ENCODE assay signal across 8 mouse cellular contexts in genomic region chr5:120579211-120579897, GRCm38 (mm10). TPM values are rescaled to one million over a fixed set of nuclear protein-coding genes. Genes with fewer than 3 reads are reported as not detected.
DNase-seq lines count a peak whose midpoint lies in the region; ATAC-seq and TF ChIP-seq lines count a peak whose summit lies in the region.

No protein-coding gene starts in this region.

- peaks cover 27% of the 10 kb centered on the region for H3K36me3 ChIP-seq in intestine, embryonic 14.5 days (ENCODE audit: control insufficient read depth, insufficient read depth, low read length)
- peaks cover 46% of the 10 kb centered on the region for H3K36me3 ChIP-seq in liver, postnatal 0 days (replicated peaks; ENCODE audit: insufficient read depth, low read length)

- intact Hi-C loops in gastrocnemius, postnatal 14 days (cut with DNase I; ENCODE audit: low total_unique reads), result no loop called here

- DNase-seq in cerebellum, adult 11 months, result no peak
- peak; percentile 81 for DNase-seq in gastrocnemius, postnatal 14 days
- peak; percentile 72 for DNase-seq in intestine, embryonic 14.5 days (ENCODE audit: low spot score)
- peak; percentile 55 for DNase-seq in liver, postnatal 0 days
- DNase-seq in spleen, postnatal 10 days (ENCODE audit: low spot score in 2 of 2), result peak; percentile 53 to 60
- no peak for DNase-seq in left cerebral cortex, adult 18-20 months (ENCODE audit: low spot score in 2 of 2)

- TF ChIP-seq POLR2A in bone marrow macrophage, adult 2 months (IDR thresholded peaks at IDR 0.05; ENCODE audit: borderline replicate concordance, low read depth, low read length), result no peak

- TF ChIP-seq EP300 in liver, postnatal 0 days (IDR thresholded peaks at IDR 0.05; ENCODE audit: low read depth), result no peak

- peak; percentile 47; the same call in 1 of the 2 replicates for ATAC-seq in cerebellum, adult (ENCODE audit: insufficient number of reproducible peaks, low FRiP score, low TSS enrichment)
- 0 out of 2 replicates have a peak, but pooled peaks have one; percentile 20 for ATAC-seq in intestine, embryonic 14.5 days (replicated peaks; ENCODE audit: low FRiP score, low TSS enrichment, low read depth)
- peak; percentile 60 for ATAC-seq in liver, postnatal 0 days

- peak overlapping the region; percentile 75 for H3K27ac ChIP-seq in bone marrow macrophage, adult 2 months (ENCODE audit: insufficient read depth, low read depth, low read length)
- H3K27ac ChIP-seq in intestine, embryonic 14.5 days (ENCODE audit: low read depth), result peak overlapping the region; percentile 84
- H3K27ac ChIP-seq in liver, postnatal 0 days (ENCODE audit: low read depth), result peak overlapping the region; percentile 92

- WGBS in intestine, embryonic 14.5 days, result 37% methylated on average over 26 of the region's 26 CpGs
- WGBS in liver, postnatal 0 days (ENCODE audit: insufficient replicate concordance), result 39% methylated on average over 26 of the region's 26 CpGs

- no peaks in the 10 kb centered on the region for H3K27me3 ChIP-seq in intestine, embryonic 14.5 days (replicated peaks; ENCODE audit: control insufficient read depth, insufficient read depth, low read length)
- no peaks in the 10 kb centered on the region for H3K27me3 ChIP-seq in liver, postnatal 0 days (ENCODE audit: insufficient read depth, low read length)

- peak overlapping the region; percentile 15 for H3K4me3 ChIP-seq in bone marrow macrophage, adult 2 months (ENCODE audit: insufficient read depth, low read length)
- no peak overlapping the region for H3K4me3 ChIP-seq in intestine, embryonic 14.5 days (ENCODE audit: low read depth, low read length)
- H3K4me3 ChIP-seq in liver, postnatal 0 days (ENCODE audit: low read depth, low read length), result 0 out of 2 replicates have a peak overlapping the region, but pooled peaks have one; percentile 10

- no peaks in the 10 kb centered on the region for H3K9me3 ChIP-seq in intestine, embryonic 14.5 days (ENCODE audit: control insufficient read depth, low read length)
- H3K9me3 ChIP-seq in liver, postnatal 0 days (ENCODE audit: low read length), result no peaks in the 10 kb centered on the region

- H3K4me2 ChIP-seq in intestine, embryonic 14.5 days (ENCODE audit: low read length), result peak overlapping the region; percentile 28
- H3K4me2 ChIP-seq in liver, postnatal 0 days (ENCODE audit: low read depth, low read length), result peak overlapping the region; percentile 63

- peaks cover 61% of the 10 kb centered on the region for H3K4me1 ChIP-seq in bone marrow macrophage, adult 2 months (ENCODE audit: control insufficient read depth, insufficient read depth, low read length)
- peaks cover 35% of the 10 kb centered on the region for H3K4me1 ChIP-seq in intestine, embryonic 14.5 days (replicated peaks; ENCODE audit: control insufficient read depth, insufficient read depth, low read length)
- peaks cover 50% of the 10 kb centered on the region for H3K4me1 ChIP-seq in liver, postnatal 0 days (ENCODE audit: insufficient read depth)

- no peak overlapping the region for H3K9ac ChIP-seq in intestine, embryonic 14.5 days (ENCODE audit: low read length)
- H3K9ac ChIP-seq in liver, postnatal 0 days (replicated peaks), result peak overlapping the region; percentile 58

- no peak for TF ChIP-seq CTCF in bone marrow macrophage, adult 2 months (IDR thresholded peaks at IDR 0.05; ENCODE audit: low read depth, low read length)
- no peak for TF ChIP-seq CTCF in liver, postnatal 0 days (IDR thresholded peaks at IDR 0.05; ENCODE audit: low read depth)

RNA-seq across cellular contexts. Expression of gene Tpcn1, which starts 9.1 kb away (rescaled TPM):
- polyA plus RNA-seq in bone marrow macrophage, adult 2 months (2012; ENCODE audit: insufficient read depth, insufficient read length, missing spikeins), result 104 and 121 TPM in 2 replicates
- total RNA-seq in gastrocnemius, postnatal 14 days (2021), result 10 to 100 TPM; 47.6 to 50.9 TPM
- polyA plus RNA-seq in intestine, embryonic 14.5 days (2014; fragmentation: Nextera tagmentation; extraction: Ambion mirVana), result 22.7 and 23.6 TPM in 2 replicates
- polyA plus RNA-seq in liver, postnatal 0 days (2015; fragmentation: Nextera tagmentation; extraction: Ambion mirVana), result 16.3 and 18.6 TPM in 2 replicates
- total RNA-seq in left cerebral cortex, adult 18-20 months (2021), result 10 to 100 TPM; 34.9 to 35.8 TPM

RNA-seq across cellular contexts. Expression of gene Iqcd, which starts 9.5 kb away (rescaled TPM):
- polyA plus RNA-seq in bone marrow macrophage, adult 2 months (2012; ENCODE audit: insufficient read depth, insufficient read length, missing spikeins), result 1.2 TPM in 1 of 2 replicates, not detected in the other
- total RNA-seq in gastrocnemius, postnatal 14 days (2021), result under 1 TPM in 1 of 2 experiments, not detected in 1; 0.13 TPM
- polyA plus RNA-seq in intestine, embryonic 14.5 days (2014; fragmentation: Nextera tagmentation; extraction: Ambion mirVana), result 0.24 and 0.48 TPM in 2 replicates
- polyA plus RNA-seq in liver, postnatal 0 days (2015; fragmentation: Nextera tagmentation; extraction: Ambion mirVana), result 0.75 and 0.84 TPM in 2 replicates
- 1 to 10 TPM in 1 of 2 experiments, under 1 TPM in 1; 0.70 to 1.3 TPM for total RNA-seq in left cerebral cortex, adult 18-20 months (2021)

RNA-seq across cellular contexts. Expression of gene Rita1, which starts 33.0 kb away (rescaled TPM):
- polyA plus RNA-seq in bone marrow macrophage, adult 2 months (2012; ENCODE audit: insufficient read depth, insufficient read length, missing spikeins), result 3.8 and 4.0 TPM in 2 replicates
- 1 to 10 TPM; 4.3 to 5.3 TPM for total RNA-seq in gastrocnemius, postnatal 14 days (2021)
- 8.1 and 9.4 TPM in 2 replicates for polyA plus RNA-seq in intestine, embryonic 14.5 days (2014; fragmentation: Nextera tagmentation; extraction: Ambion mirVana)
- polyA plus RNA-seq in liver, postnatal 0 days (2015; fragmentation: Nextera tagmentation; extraction: Ambion mirVana), result 3.1 and 3.4 TPM in 2 replicates
- 10 to 100 TPM; 28.7 to 31.0 TPM for total RNA-seq in left cerebral cortex, adult 18-20 months (2021)

RNA-seq across cellular contexts. Expression of gene Ddx54, which starts 33.2 kb away (rescaled TPM):
- polyA plus RNA-seq in bone marrow macrophage, adult 2 months (2012; ENCODE audit: insufficient read depth, insufficient read length, missing spikeins), result 20.3 and 20.4 TPM in 2 replicates
- total RNA-seq in gastrocnemius, postnatal 14 days (2021), result 10 to 100 TPM; 20.1 to 22.3 TPM
- polyA plus RNA-seq in intestine, embryonic 14.5 days (2014; fragmentation: Nextera tagmentation; extraction: Ambion mirVana), result 39.3 and 41.0 TPM in 2 replicates
- 14.0 and 15.1 TPM in 2 replicates for polyA plus RNA-seq in liver, postnatal 0 days (2015; fragmentation: Nextera tagmentation; extraction: Ambion mirVana)
- 10 to 100 TPM; 34.0 to 41.6 TPM for total RNA-seq in left cerebral cortex, adult 18-20 months (2021)

RNA-seq across cellular contexts. Expression of gene Cfap73, which starts 54.7 kb away (rescaled TPM):
- not detected in 2 replicates for polyA plus RNA-seq in bone marrow macrophage, adult 2 months (2012; ENCODE audit: insufficient read depth, insufficient read length, missing spikeins)
- not detected for total RNA-seq in gastrocnemius, postnatal 14 days (2021)
- polyA plus RNA-seq in intestine, embryonic 14.5 days (2014; fragmentation: Nextera tagmentation; extraction: Ambion mirVana), result not detected in 2 replicates
- polyA plus RNA-seq in liver, postnatal 0 days (2015; fragmentation: Nextera tagmentation; extraction: Ambion mirVana), result not detected in 2 replicates
- not detected for total RNA-seq in left cerebral cortex, adult 18-20 months (2021)

Comparison
In these comparisons a context has a peak if more than half of its experiments do, and no peak if none do; other contexts are left out.
1. DNase-seq: peak in gastrocnemius, postnatal 14 days (single experiment), intestine, embryonic 14.5 days (single experiment), liver, postnatal 0 days (single experiment) and spleen, postnatal 10 days (2 of 2); none in cerebellum, adult 11 months (single experiment) and left cerebral cortex, adult 18-20 months (0 of 2).
2. Peak in every context shown above with its lines, with median percentiles within 50 percentile points of each other: ATAC-seq and H3K27ac ChIP-seq.